Mouse (Mus musculus) embryonic facial prominence, embryonic 14.5 days (tissue): ENCODE results near the gene Opa1. TPM values are rescaled to one million over a fixed set of nuclear protein-coding genes. Genes with fewer than 3 reads are reported as not detected.

Experiments used
- ATAC-seq: fragments of 200-750 bp; cut with Nextera tagmentation; 2 replicates; pipeline ENCODE4 v1.8.0; 2017; ENCODE audit warnings: low read depth, moderate number of reproducible peaks, moderate TSS enrichment
- DNase-seq: peaks from one replicate; pipeline ENCODE4 v3.0.0-alpha.2; 2015; ENCODE audit warnings: low spot score
- H3K27ac ChIP-seq: fragments of 300-500 bp; sonication (generic); replicated peaks from 2 replicates; pipeline ENCODE4 v1.5.1; 2014; ENCODE audit warnings: low read depth, mild to moderate bottlenecking, low read length, moderate library complexity
- H3K27me3 ChIP-seq: fragments of 300-500 bp; sonication (generic); replicated peaks from 2 replicates; pipeline ENCODE4 v1.6.1; 2014; ENCODE audit warnings: low read length; ENCODE audit not compliant: control insufficient read depth, insufficient read depth
- H3K36me3 ChIP-seq: fragments of 300-500 bp; sonication (generic); 2 replicates; pipeline ENCODE4 v1.6.1; 2014; ENCODE audit warnings: low read length, mixed read lengths; ENCODE audit not compliant: control insufficient read depth, insufficient read depth
- H3K4me1 ChIP-seq: fragments of 300-500 bp; sonication (generic); 2 replicates; pipeline ENCODE4 v1.6.1; 2014; ENCODE audit warnings: antibody characterized with exemption, low read length; ENCODE audit not compliant: control insufficient read depth, insufficient read depth
- H3K4me2 ChIP-seq: fragments of 300-500 bp; sonication (generic); 2 replicates; pipeline ENCODE4 v1.6.1; 2014; ENCODE audit warnings: low read depth, mild to moderate bottlenecking, low read length, moderate library complexity, mixed read lengths
- H3K4me3 ChIP-seq: fragments of 300-500 bp; sonication (generic); 2 replicates; pipeline ENCODE4 v1.5.1; 2014; ENCODE audit warnings: low read depth, mild to moderate bottlenecking, low read length
- H3K9ac ChIP-seq: fragments of 300-500 bp; sonication (generic); 2 replicates; pipeline ENCODE4 v1.6.1; 2014; ENCODE audit warnings: low read depth, mild to moderate bottlenecking, low read length, moderate library complexity, mixed read lengths
- H3K9me3 ChIP-seq: fragments of 300-500 bp; sonication (generic); 2 replicates; pipeline ENCODE4 v1.6.1; 2016; ENCODE audit warnings: low read length; ENCODE audit not compliant: control insufficient read depth
- WGBS: fragments of 180-500 bp; shearing (Covaris S2); extraction: QIAGEN DNeasy Blood & Tissue Kit; methylation state at CpG from one replicate; pipeline ENCODE4 v1.1.7; 2014; 5-methylcytosine and 5-hydroxymethylcytosine counted together
- polyA plus RNA-seq: library from polyadenylated mRNA; unstranded; fragments of >200 nt; fragmentation: Nextera tagmentation; extraction: Ambion mirVana; gene quantifications from 2 replicates; pipeline ENCODE4 v1.2.1, GENCODE M21; 2014

Opa1 gene
- polyA plus RNA-seq, 1 experiment from 2014 or later = 35.4 TPM

DNA sequence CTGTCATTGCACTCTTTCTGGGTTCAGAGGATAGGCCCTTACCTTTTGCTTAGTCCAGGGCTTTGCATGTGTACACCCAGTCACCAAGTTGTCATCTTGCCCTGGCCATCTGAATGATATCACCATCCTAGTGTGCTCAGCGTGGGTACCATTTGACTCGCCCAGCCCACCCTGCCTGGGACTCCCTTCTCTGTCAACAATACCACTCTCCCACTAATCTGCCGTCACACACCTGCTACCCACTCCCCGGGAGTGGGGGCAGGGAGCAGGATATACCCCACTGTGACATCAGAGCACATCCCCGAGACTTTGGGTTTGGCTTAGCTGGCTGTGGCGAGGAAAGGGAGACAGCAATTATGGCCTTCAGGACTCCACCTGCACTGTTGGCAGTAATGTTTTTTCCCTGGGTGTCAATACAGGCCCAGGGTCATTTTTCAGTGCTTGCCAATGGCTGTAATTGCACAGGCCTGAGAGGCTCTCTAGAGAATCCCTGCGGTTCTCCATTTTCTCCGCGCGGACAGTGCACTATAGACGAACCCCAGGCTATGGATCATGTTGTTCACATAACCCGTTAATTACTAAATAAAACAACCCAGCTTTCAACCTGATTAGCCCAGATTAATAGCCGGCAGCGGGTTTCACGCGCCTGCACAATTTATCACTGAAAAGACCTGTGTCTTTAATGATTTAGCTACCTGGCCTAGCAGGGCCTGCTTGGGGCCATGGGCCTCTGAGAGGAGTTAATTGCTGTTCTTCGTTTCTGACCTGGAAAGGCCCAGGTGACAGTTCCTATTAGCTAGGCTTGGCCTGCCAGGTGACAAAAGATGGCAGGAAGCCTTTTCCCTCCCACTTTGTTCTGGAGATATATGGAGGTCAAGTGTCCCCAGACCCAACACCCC lies 109.1 kb downstream of the Opa1 start:
- H3K27ac ChIP-seq = no peak overlapping the region
- no peaks in the 10 kb centered on the region for H3K9me3 ChIP-seq
- 66% methylated on average over 17 of the region's 17 CpGs for WGBS
- H3K4me3 ChIP-seq = no peak overlapping the region
- no peak overlapping the region for H3K4me2 ChIP-seq
- peak; percentile 23; the same call in 1 of the 2 replicates for ATAC-seq
- no peak for DNase-seq
- no peak overlapping the region for H3K9ac ChIP-seq
- peaks cover 7% of the 10 kb centered on the region; the same call in 1 of the 2 replicates for H3K4me1 ChIP-seq
- no peaks in the 10 kb centered on the region for H3K36me3 ChIP-seq
- H3K27me3 ChIP-seq = no peaks in the 10 kb centered on the region

DNA sequence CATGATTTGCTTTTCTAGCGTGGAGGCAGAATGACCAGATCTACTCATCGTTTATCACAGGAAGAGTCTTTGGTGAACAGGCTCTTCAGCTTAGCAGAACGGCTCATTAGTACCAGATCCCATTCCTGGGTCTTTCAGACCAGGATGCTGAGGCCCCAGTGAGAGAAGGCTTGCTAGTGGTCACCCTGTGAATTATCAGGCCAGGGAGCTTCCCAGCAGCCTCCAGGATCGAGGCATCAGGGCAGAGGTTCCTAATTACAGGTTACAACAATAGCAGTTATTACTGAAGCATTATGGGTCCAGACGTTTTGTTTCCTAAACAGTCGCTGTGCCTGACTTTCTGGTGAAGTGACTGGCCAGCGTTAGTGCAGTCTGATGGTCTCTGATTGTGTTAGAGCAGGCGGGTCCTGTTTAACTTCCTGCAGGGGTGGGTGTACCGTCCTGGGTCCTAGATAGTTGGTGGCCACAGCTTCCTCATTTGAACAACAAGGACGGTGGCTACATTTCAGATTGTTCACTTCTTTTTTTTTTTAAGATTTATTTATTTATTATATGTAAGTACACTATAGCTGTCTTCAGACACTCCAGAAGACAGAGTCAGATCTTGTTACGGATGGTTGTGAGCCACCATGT lies 110.2 kb downstream of the Opa1 start:
- no peaks in the 10 kb centered on the region for H3K9me3 ChIP-seq
- H3K4me2 ChIP-seq = no peak overlapping the region
- DNase-seq (no peak), ATAC-seq (no peak)
- 58% methylated on average over 11 of the region's 11 CpGs for WGBS
- H3K27me3 ChIP-seq = no peaks in the 10 kb centered on the region
- no peak overlapping the region for H3K9ac ChIP-seq
- no peak overlapping the region for H3K27ac ChIP-seq
- H3K36me3 ChIP-seq = no peaks in the 10 kb centered on the region
- H3K4me1 ChIP-seq = peaks cover 10% of the 10 kb centered on the region; the same call in 1 of the 2 replicates
- no peak overlapping the region for H3K4me3 ChIP-seq

DNA sequence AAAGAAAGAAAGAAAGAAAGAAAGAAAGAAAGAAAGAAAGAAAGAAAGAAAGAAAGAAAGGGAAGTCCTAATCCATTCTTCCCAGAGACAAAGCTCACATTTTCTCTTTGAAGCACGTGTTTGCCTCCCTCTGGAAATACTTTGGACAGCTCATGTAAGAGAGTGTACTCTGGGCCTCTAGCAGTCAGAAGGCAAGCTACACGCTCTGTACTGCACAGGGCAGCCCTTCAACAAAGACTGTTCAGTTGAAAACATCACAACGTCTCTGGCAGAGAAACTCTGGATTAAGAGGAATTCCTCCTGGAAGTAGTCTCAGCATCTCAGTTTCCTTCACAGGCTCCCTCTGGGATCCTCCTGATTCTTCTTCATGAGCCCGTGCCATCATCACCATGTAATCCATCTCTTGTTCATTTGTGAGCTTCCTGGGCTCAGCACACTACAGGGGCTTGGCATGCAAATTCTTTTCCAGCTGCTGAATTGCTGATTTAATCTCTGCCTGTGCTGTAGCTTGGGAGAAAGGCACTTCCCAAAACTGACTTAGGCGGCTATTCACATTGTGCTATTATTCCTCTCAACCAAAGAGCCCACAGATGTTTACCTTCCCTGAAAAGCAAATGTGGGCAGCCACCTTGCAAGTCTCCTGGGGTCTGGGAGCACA lies 114.0 kb downstream of the Opa1 start:
- ATAC-seq = peak; percentile 58
- Histone ChIP-seq H3K4me2 (no peak overlapping the region), H3K9ac (no peak overlapping the region), H3K4me1 (peaks cover 10% of the 10 kb centered on the region; the same call in 1 of the 2 replicates), H3K27me3 (no peaks in the 10 kb centered on the region), H3K27ac (no peak overlapping the region), H3K36me3 (no peaks in the 10 kb centered on the region), H3K9me3 (no peaks in the 10 kb centered on the region), H3K4me3 (no peak overlapping the region)
- peak; percentile 67 for DNase-seq
- 17% methylated on average over 5 of the region's 5 CpGs for WGBS

DNA sequence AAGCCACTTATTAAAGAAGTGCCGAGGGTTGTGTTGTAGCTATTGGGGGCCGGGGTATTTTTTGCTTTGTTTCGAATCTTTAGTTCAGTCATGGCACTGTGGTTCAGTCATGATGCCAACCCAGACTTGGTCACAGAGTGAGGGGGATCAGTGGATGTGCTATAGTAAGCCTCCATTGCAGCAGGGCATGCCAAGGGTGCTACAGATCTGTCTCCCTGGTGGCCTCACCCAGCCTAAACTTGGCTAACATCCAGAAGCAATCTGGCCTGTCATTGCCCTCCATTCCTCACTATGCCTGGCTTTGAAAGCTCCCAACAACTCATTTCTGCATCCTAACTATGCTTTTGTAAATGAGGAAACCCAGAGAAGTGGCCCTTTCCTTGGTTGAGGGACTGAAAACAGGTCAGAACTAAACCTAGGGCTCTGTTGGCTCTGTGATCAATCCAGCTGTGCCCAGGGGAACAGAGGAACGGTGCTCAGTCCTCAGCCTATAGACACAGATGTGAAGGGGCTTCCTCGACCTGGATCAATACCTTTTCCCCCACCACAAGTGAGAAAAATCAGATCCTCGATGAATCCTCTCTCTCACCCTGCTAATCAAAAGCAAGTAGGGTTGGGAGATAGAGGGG lies 114.8 kb downstream of the Opa1 start:
- ATAC-seq (peak; percentile 10; the same call in 1 of the 2 replicates), DNase-seq (no peak)
- no peak overlapping the region for H3K4me3 ChIP-seq
- H3K4me2 ChIP-seq = no peak overlapping the region
- H3K36me3 ChIP-seq = no peaks in the 10 kb centered on the region
- no peak overlapping the region for H3K27ac ChIP-seq
- H3K4me1 ChIP-seq = peaks cover 10% of the 10 kb centered on the region; the same call in 1 of the 2 replicates
- no peak overlapping the region for H3K9ac ChIP-seq
- no peaks in the 10 kb centered on the region for H3K27me3 ChIP-seq
- peaks cover 7% of the 10 kb centered on the region; the same call in 1 of the 2 replicates for H3K9me3 ChIP-seq
- WGBS = 72% methylated on average over 6 of the region's 6 CpGs

DNA sequence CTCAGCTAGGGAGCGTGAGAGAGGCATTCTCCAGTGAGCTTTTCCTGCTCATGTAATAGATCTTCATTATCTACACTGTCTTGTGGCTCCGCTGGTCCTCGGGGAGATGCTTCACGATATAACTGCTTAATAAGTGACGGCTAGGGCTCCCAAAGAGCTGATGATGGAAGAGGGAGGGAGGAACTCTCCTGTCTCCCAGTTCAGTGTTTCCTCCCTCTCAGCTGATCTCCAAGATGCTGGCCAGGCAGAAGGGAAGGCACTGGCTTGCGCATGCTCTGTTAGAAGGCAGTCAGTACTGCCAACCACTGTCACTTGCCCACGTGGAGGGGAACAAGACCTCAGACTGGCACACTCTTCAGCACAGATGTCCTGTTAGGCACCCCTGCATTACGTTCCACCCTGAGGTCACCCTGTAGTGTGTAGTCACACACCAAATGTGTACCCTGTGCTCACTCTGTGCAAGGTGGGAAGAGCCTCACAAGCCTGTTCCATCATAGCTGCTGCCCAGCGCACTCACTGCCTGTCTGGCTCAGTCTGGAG lies 115.4 kb downstream of the Opa1 start:
- WGBS = 77% methylated on average over 9 of the region's 9 CpGs
- Histone ChIP-seq H3K36me3 (no peaks in the 10 kb centered on the region), H3K27me3 (no peaks in the 10 kb centered on the region), H3K4me3 (no peak overlapping the region), H3K27ac (no peak overlapping the region), H3K4me2 (no peak overlapping the region), H3K9ac (no peak overlapping the region), H3K4me1 (peaks cover 10% of the 10 kb centered on the region; the same call in 1 of the 2 replicates), H3K9me3 (peaks cover 8% of the 10 kb centered on the region; the same call in 1 of the 2 replicates)
- ATAC-seq (peak; percentile 35; the same call in 1 of the 2 replicates), DNase-seq (no peak)

Other genes starting within 250 kb of the Opa1 start
- gene Atp13a5, start 200.6 kb upstream of the Opa1 start, polyA plus RNA-seq = 0.87 and 1.0 TPM in 2 replicates
- gene Atp13a4, start 34.5 kb upstream of the Opa1 start, polyA plus RNA-seq = 0.48 and 0.68 TPM in 2 replicates